Mouse (Mus musculus): Measurements from ENCODE around the gene C5ar1. TPM values are rescaled to one million over a fixed set of nuclear protein-coding genes. Genes with fewer than 3 reads are reported as not detected.
A peak's percentile ranks its signal among the peaks of the same experiment; 100 is the strongest.

C5ar1 gene
- polyA plus RNA-seq, 1 experiment from 2014 or later: 1.8 TPM

GRCm38 (mm10) chr7:16203505-16203903 lies 55.8 kb downstream of the C5ar1 start:
- ATAC-seq (ENCODE audit: low FRiP score, low TSS enrichment): peak; percentile 65
- no peak overlapping the region for H3K4me2 ChIP-seq (replicated peaks; ENCODE audit: low read depth, low read length)
- whole genome bisulfite sequencing: 61% methylated on average over 13 of the region's 13 CpGs
- no peaks in the 10 kb centered on the region for H3K27me3 ChIP-seq (ENCODE audit: control insufficient read depth, insufficient read depth, low read length)
- peak overlapping the region; percentile 51 for H3K27ac ChIP-seq (ENCODE audit: low read depth, low read length)
- H3K9ac ChIP-seq (ENCODE audit: low read depth, low read length): no peak overlapping the region
- H3K36me3 ChIP-seq (ENCODE audit: control insufficient read depth, insufficient read depth, low read length): peaks cover 62% of the 10 kb centered on the region
- H3K4me1 ChIP-seq (ENCODE audit: control insufficient read depth, insufficient read depth, low read length): peaks cover 2% of the 10 kb centered on the region; the same call in 1 of the 2 replicates
- no peaks in the 10 kb centered on the region for H3K9me3 ChIP-seq (ENCODE audit: control insufficient read depth, low read length)
- H3K4me3 ChIP-seq (ENCODE audit: low read length): no peak overlapping the region

- no peaks in the 10 kb centered on the region for H3K9me3 ChIP-seq (ENCODE audit: control insufficient read depth, low read length)
- no peak overlapping the region for H3K4me2 ChIP-seq (replicated peaks; ENCODE audit: low read depth, low read length)
- ATAC-seq (ENCODE audit: low FRiP score, low TSS enrichment): no peak
- no peaks in the 10 kb centered on the region for H3K4me1 ChIP-seq (ENCODE audit: control insufficient read depth, insufficient read depth, low read length)
- peaks cover 67% of the 10 kb centered on the region for H3K36me3 ChIP-seq (ENCODE audit: control insufficient read depth, insufficient read depth, low read length)
- H3K4me3 ChIP-seq (ENCODE audit: low read length): no peak overlapping the region
- peak overlapping the region; percentile 51 for H3K27ac ChIP-seq (ENCODE audit: low read depth, low read length)
- no peak overlapping the region for H3K9ac ChIP-seq (ENCODE audit: low read depth, low read length)
- no peaks in the 10 kb centered on the region for H3K27me3 ChIP-seq (ENCODE audit: control insufficient read depth, insufficient read depth, low read length)
- WGBS: 79% methylated on average over 15 of the region's 15 CpGs
Observed at GRCm38 (mm10) chr7:16202756-16203504, 56.4 kb downstream of the C5ar1 start.

GRCm38 (mm10) chr7:16201136-16201535 lies 58.2 kb downstream of the C5ar1 start:
- Histone ChIP-seq H3K4me1 (ENCODE audit: control insufficient read depth, insufficient read depth, low read length) (no peaks in the 10 kb centered on the region), H3K4me2 (replicated peaks; ENCODE audit: low read depth, low read length) (no peak overlapping the region), H3K9me3 (ENCODE audit: control insufficient read depth, low read length) (no peaks in the 10 kb centered on the region), H3K27ac (ENCODE audit: low read depth, low read length) (no peak overlapping the region), H3K36me3 (ENCODE audit: control insufficient read depth, insufficient read depth, low read length) (peaks cover 72% of the 10 kb centered on the region), H3K9ac (ENCODE audit: low read depth, low read length) (no peak overlapping the region), H3K27me3 (ENCODE audit: control insufficient read depth, insufficient read depth, low read length) (no peaks in the 10 kb centered on the region), H3K4me3 (ENCODE audit: low read length) (no peak overlapping the region)
- ATAC-seq (ENCODE audit: low FRiP score, low TSS enrichment): no peak
- 84% methylated on average over 6 of the region's 6 CpGs for WGBS

GRCm38 (mm10) chr7:16198540-16198939 lies 60.8 kb downstream of the C5ar1 start:
- no peaks in the 10 kb centered on the region for H3K9me3 ChIP-seq (ENCODE audit: control insufficient read depth, low read length)
- no peaks in the 10 kb centered on the region for H3K4me1 ChIP-seq (ENCODE audit: control insufficient read depth, insufficient read depth, low read length)
- no peak for ATAC-seq (ENCODE audit: low FRiP score, low TSS enrichment)
- H3K27ac ChIP-seq (ENCODE audit: low read depth, low read length): no peak overlapping the region
- no peaks in the 10 kb centered on the region for H3K27me3 ChIP-seq (ENCODE audit: control insufficient read depth, insufficient read depth, low read length)
- WGBS: 81% methylated on average over 11 of the region's 11 CpGs
- H3K4me2 ChIP-seq (replicated peaks; ENCODE audit: low read depth, low read length): no peak overlapping the region
- H3K36me3 ChIP-seq (ENCODE audit: control insufficient read depth, insufficient read depth, low read length): peaks cover 59% of the 10 kb centered on the region
- no peak overlapping the region for H3K9ac ChIP-seq (ENCODE audit: low read depth, low read length)
- no peak overlapping the region for H3K4me3 ChIP-seq (ENCODE audit: low read length)

GRCm38 (mm10) chr7:16197166-16197565 lies 62.2 kb downstream of the C5ar1 start:
- H3K9me3 ChIP-seq (ENCODE audit: control insufficient read depth, low read length): no peaks in the 10 kb centered on the region
- H3K4me3 ChIP-seq (ENCODE audit: low read length): no peak overlapping the region
- no peaks in the 10 kb centered on the region for H3K4me1 ChIP-seq (ENCODE audit: control insufficient read depth, insufficient read depth, low read length)
- H3K36me3 ChIP-seq (ENCODE audit: control insufficient read depth, insufficient read depth, low read length): peaks cover 48% of the 10 kb centered on the region
- whole genome bisulfite sequencing: 75% methylated on average over 5 of the region's 5 CpGs
- no peak overlapping the region for H3K4me2 ChIP-seq (replicated peaks; ENCODE audit: low read depth, low read length)
- no peaks in the 10 kb centered on the region for H3K27me3 ChIP-seq (ENCODE audit: control insufficient read depth, insufficient read depth, low read length)
- H3K27ac ChIP-seq (ENCODE audit: low read depth, low read length): no peak overlapping the region
- no peak for ATAC-seq (ENCODE audit: low FRiP score, low TSS enrichment)
- no peak overlapping the region for H3K9ac ChIP-seq (ENCODE audit: low read depth, low read length)

Other genes starting within 250 kb of the C5ar1 start
- gene Bicra, start 211.6 kb downstream of the C5ar1 start, polyA plus RNA-seq (2014; fragmentation: Nextera tagmentation; extraction: Ambion mirVana): 6.9 and 10.0 TPM in 2 replicates
- gene Zfp541, start 197.7 kb downstream of the C5ar1 start, polyA plus RNA-seq (2014; fragmentation: Nextera tagmentation; extraction: Ambion mirVana): 0.04 and 0.07 TPM in 2 replicates
- gene Napa, start 161.1 kb downstream of the C5ar1 start, polyA plus RNA-seq (2014; fragmentation: Nextera tagmentation; extraction: Ambion mirVana): 179 and 188 TPM in 2 replicates
- 25.1 and 29.2 TPM in 2 replicates for gene Kptn, start 139.6 kb downstream of the C5ar1 start, polyA plus RNA-seq (2014; fragmentation: Nextera tagmentation; extraction: Ambion mirVana)
- 0.21 and 0.24 TPM in 2 replicates for gene Slc8a2, start 129.7 kb downstream of the C5ar1 start, polyA plus RNA-seq (2014; fragmentation: Nextera tagmentation; extraction: Ambion mirVana)
- 26.1 and 28.0 TPM in 2 replicates for gene Meis3, start 84.5 kb downstream of the C5ar1 start, polyA plus RNA-seq (2014; fragmentation: Nextera tagmentation; extraction: Ambion mirVana)
- gene Dhx34, start 37.5 kb downstream of the C5ar1 start, polyA plus RNA-seq (2014; fragmentation: Nextera tagmentation; extraction: Ambion mirVana): 8.5 and 13.0 TPM in 2 replicates
- 0.05 and 0.09 TPM in 2 replicates for gene C5ar2, start 15.4 kb downstream of the C5ar1 start, polyA plus RNA-seq (2014; fragmentation: Nextera tagmentation; extraction: Ambion mirVana)
- 19.3 and 19.8 TPM in 2 replicates for gene Inafm1, start 14.1 kb upstream of the C5ar1 start, polyA plus RNA-seq (2014; fragmentation: Nextera tagmentation; extraction: Ambion mirVana)
- gene Ccdc9, start 27.3 kb upstream of the C5ar1 start, polyA plus RNA-seq (2014; fragmentation: Nextera tagmentation; extraction: Ambion mirVana): 24.6 and 28.3 TPM in 2 replicates
- gene Bbc3, start 48.9 kb upstream of the C5ar1 start, polyA plus RNA-seq (2014; fragmentation: Nextera tagmentation; extraction: Ambion mirVana): 8.6 and 13.8 TPM in 2 replicates
- 241 and 323 TPM in 2 replicates for gene Sae1, start 128.3 kb upstream of the C5ar1 start, polyA plus RNA-seq (2014; fragmentation: Nextera tagmentation; extraction: Ambion mirVana)
- 16.7 and 23.6 TPM in 2 replicates for gene Zc3h4, start 141.4 kb upstream of the C5ar1 start, polyA plus RNA-seq (2014; fragmentation: Nextera tagmentation; extraction: Ambion mirVana)
- gene Tmem160, start 193.2 kb upstream of the C5ar1 start, polyA plus RNA-seq (2014; fragmentation: Nextera tagmentation; extraction: Ambion mirVana): 56.0 TPM in 2 replicates
- gene Npas1, start 218.2 kb upstream of the C5ar1 start, polyA plus RNA-seq (2014; fragmentation: Nextera tagmentation; extraction: Ambion mirVana): 0.13 TPM in 1 of 2 replicates, not detected in the other